Mouse (Mus musculus) A20 (cell line): ENCODE data around the gene Eml4.
A peak's percentile ranks its signal among the peaks of the same experiment; 100 is the strongest.

Experiments used
- DNase-seq: peaks from one replicate; pipeline ENCODE4 v3.0.0-alpha.2; 2011; ENCODE audit warnings: low read depth, low spot score

The Eml4 gene

DNA sequence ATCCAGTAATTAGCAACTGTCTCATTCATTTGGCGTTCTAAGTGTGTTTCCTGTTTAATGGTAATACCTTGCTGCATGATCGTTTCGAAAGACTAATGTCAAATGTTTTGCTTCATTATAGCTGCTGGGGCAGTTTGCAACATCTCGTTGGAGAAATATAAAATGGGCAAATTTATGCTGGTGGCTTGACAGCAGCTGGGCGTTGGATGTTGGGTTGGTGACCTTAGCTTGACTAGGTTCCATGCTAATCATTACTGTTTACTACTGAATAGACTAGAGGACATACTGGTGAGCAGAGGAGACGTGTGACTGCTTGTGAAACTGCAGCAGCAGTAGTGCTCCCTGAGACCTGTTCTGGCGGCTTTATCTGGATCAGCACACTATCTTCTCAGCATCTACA lies 6.5 kb upstream of the Eml4 start:
- DNase-seq, result no peak

- DNase-seq, result no peak
Measured at GRCm38 (mm10) chr17:83348056-83348822, 2.5 kb upstream of the Eml4 start.

DNA sequence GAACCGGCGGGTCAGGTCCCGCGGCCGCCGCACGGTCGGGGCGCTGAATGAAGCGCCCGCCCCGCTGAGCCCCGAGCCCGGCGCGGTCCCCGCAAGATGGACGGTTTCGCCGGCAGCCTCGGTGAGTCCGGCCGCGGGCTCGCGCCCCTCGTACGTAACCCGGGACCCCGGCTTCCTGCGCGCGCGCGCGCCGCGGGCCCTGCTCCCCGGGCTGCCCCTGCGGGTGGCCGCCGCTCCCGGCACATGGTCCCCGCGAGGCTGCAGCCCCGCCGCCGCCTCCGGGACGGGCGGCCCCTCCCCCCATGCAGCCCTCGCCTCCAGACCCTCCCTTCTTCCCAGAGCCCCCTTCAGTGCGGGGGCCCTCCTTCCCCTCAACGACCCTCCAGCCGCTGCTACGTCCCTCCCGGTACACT lies 394 bp downstream of the Eml4 start:
- DNase-seq, result no peak

GRCm38 (mm10) chr17:83351601-83352413 lies 1.1 kb downstream of the Eml4 start:
- peak; percentile 88 for DNase-seq

DNA sequence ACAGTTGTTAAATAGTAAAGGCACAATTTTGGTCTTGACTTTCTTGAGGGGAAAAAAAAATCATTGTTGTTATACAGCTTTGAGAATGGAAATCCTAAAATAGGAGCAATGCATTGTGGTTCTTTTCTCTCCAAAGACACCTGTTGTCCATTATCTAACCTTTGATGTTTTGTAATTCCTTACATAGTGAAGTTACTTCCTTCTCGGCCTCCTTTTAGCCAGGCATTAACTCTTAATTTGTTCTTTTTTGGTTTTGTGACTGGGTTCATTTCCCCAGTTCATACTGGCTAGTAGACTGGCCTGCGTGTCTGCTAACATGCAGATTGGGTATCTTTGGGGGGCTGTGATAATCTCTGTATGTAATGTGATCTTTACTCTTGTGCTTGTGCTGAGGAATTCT lies 1.7 kb downstream of the Eml4 start:
- peak; percentile 47 for DNase-seq

DNA sequence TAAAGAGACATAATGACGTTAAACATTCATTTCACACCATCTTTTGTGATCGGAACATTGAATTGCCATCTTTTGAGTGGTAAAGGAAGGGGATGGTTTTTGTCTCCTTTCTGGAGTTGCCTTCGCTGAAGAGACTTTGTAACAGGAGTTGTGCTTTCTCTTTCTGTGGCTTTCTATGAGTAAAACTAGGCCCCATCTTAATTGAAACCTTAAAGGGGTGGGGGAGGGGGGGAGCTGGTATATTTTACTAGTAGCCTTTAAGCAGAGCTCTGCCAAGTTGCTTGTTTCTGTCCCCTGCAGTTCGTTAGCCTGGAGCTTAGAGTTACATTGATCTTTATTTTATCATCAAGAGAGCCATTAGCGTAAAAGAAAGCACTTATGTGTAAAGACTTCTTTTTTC lies 2.3 kb downstream of the Eml4 start:
- peak; percentile 70 for DNase-seq

DNA sequence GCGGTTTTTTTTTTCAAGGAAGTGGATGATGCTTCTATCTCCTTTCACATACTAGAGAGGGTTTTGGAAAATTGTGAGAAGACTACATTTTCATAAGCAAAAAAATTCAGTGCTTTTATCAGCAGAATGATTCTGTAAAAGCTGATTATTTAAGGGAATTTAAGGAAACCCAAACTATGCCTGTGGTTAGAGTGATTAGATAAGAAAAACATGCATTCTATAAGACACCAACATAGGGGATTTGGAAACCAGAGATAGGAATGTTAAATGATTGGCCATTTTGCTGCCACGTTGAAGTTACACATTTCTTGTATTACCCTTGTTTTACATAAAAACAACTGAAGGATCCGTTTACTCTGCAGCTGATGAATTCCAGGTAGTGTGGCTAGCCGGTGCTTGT lies 2.7 kb downstream of the Eml4 start:
- DNase-seq, result no peak

GRCm38 (mm10) chr17:83355481-83355880 lies 4.8 kb downstream of the Eml4 start:
- no peak for DNase-seq

DNA sequence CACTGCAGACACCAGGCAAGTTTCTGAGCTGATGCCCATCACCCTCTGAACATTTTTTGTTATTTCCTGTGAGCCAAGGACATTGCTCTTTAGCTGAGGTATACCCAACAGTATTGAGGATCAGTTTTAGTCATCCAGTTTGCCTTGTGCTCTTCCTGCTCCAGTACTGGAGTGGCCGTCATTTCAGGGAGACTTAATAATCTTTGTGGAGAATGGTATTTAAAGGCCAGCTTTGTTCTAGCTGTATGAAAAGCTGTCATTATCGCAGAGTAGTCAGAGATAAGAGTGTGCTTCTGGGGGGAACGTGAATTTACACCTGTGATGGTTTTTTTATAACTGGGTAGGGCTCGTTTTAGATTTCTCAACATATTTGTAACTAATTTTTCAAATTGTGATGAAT lies 9.2 kb downstream of the Eml4 start:
- no peak for DNase-seq

DNA sequence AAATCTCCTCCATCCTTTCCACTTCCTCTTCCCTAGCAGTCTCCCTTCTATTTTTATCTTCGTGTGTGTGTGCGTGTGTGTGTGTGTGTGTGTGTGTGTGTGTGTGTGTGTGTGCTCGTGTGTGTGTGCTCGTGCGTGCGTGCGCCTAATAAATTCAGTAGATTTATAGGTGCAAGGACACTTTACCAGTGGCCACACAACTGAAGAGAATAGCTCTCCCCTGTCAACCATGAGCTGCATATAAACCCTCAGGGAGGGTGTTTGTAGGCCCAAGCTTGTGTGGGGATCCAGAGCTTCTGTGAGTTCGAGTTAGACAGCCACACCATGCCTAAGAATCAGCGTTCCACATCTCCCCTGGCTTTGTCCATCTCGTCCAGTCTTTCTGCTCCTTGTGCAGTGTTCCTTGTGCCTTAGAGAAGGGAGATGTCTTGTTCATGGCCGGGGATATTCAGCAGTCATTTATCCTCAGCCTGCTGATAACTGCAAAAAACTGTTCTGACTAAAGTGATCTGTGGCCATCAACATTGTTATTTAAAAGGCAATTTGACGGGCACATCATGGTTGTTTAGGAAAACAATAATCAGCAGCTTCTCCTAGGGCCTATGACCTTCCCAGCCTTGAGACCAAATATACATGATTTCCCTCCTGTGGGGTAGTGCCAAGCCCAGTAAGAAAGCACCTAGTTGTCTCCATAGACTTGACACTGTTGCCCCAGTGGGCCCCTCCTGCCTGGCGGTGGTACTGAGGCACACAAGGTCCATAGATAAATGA lies 10.2 kb downstream of the Eml4 start:
- no peak for DNase-seq

- no peak for DNase-seq
Measured at GRCm38 (mm10) chr17:83363081-83363480, 12.3 kb downstream of the Eml4 start.

DNA sequence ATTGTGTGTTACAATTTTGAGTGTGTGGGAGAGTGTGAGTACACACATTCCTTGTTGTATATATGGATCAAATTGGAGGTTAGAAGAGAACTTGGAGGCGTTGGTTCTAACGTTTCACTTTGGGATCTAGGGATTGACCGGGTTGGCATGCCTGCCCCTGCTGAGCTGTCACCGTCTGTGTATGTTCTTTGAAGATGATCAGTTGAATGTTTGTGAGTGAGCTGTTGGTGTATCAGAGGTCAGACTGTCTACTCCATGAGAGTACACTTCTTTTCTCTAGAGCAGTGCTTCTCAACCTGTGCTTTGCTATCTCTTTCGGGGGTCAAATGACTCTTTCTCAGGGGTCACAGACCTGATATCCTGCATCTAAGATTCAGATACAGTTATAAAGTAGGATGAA lies 13.6 kb downstream of the Eml4 start:
- no peak for DNase-seq

DNA sequence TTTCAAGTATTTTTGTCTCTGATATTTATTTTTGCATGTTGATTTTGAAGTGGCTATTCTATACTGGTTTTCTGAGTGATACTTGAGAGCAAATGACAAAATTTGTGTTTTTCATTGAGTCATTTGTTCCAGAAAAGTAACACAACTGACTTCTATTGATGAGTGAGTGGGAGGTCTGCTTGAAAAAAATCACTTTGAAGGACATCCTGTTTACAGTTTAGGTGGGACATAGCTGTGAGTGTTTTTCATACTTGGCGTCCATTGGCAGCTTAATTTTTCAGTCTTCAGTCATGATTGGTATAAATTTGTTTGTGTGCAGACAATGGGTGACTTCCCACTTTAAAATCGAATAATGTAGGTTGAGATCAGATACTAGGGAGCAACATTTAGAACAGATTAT lies 14.4 kb downstream of the Eml4 start:
- no peak for DNase-seq

DNA sequence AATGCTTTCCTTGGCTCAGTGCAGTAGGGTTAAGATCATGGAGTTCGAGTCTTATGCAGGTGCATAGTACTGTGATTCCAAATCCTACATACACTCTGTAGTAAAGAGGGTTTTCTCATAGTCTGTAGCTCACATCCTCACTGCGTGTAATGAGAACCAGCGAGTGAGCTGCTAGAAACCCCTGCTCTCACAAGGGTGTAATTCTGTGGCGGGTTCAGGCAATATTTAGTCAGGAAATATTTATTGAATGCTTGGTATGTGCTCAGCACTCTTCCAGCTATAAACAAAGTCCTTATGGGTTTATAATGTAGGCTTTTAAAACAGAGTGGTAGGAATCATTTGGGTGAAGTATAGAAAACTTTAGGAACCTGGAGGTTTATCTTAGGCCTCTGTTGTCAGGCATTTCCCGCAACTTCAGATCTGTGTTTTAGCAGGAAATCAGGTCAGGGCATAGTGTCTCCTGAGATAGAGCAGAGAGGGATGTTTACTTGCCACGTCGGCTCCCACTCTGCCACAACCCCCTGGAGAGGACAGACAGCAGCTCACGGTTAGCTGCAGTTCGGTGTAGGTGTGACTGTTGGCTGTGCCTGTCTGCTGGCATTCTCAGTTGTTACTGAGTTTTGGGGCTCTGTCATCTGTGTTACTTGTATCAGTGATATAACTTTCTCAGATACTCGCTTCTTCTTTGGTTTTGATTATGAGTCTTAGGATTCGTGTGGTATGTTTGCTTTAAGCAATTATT lies 15.1 kb downstream of the Eml4 start:
- DNase-seq, result no peak

GRCm38 (mm10) chr17:83367387-83367786 lies 16.7 kb downstream of the Eml4 start:
- DNase-seq, result no peak

DNA sequence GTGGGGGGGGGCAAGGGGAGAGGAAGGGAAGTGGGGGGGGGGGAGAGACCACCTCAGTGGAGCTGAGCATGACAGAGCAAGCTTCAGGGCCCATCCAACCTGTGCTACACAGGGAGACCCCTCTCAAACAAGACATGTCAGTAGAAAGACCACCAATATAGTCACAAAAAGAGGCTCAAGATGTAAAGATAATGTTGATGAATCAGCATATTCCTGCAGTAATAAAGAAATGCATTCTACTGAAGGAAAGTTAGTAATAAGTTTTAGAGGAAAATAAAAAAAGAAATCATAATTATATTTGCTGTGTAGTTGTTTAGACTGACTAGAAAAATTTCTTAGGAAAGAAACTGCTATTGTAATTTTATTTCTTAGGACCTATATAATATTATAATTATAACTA lies 23.4 kb downstream of the Eml4 start:
- DNase-seq, result no peak

- no peak for DNase-seq
Measured at GRCm38 (mm10) chr17:83375848-83376247, 25.1 kb downstream of the Eml4 start.

- DNase-seq, result no peak
Measured at GRCm38 (mm10) chr17:83376801-83377200, 26.1 kb downstream of the Eml4 start.

GRCm38 (mm10) chr17:83377755-83378443 lies 27.2 kb downstream of the Eml4 start:
- DNase-seq, result no peak

DNA sequence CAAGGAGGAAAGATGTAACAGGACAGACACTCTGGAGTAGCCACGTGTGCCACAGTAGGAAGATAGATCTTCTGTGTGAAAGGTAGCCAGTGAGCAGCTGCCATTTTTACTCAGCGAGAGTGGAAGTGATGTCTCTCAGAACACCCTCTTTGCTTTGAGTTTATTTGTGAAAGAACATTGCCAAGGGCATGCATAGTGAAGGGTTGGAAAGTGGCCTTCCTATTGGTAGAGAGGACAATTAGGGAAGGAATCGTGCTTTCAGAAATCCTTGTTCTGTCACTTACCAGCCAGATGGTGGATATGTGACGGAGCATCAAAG lies 27.7 kb downstream of the Eml4 start:
- DNase-seq, result no peak

GRCm38 (mm10) chr17:83379366-83379765 lies 28.6 kb downstream of the Eml4 start:
- DNase-seq, result peak; percentile 51
